Mouse (Mus musculus): ENCODE measurements around the gene Gpr107. TPM values are rescaled to one million over a fixed set of nuclear protein-coding genes. Genes with fewer than 3 reads are reported as not detected.
A peak's percentile ranks its signal among the peaks of the same experiment; 100 is the strongest.

The Gpr107 gene
- polyA plus RNA-seq, 2 experiments, result 25.1 to 34.5 TPM

DNA sequence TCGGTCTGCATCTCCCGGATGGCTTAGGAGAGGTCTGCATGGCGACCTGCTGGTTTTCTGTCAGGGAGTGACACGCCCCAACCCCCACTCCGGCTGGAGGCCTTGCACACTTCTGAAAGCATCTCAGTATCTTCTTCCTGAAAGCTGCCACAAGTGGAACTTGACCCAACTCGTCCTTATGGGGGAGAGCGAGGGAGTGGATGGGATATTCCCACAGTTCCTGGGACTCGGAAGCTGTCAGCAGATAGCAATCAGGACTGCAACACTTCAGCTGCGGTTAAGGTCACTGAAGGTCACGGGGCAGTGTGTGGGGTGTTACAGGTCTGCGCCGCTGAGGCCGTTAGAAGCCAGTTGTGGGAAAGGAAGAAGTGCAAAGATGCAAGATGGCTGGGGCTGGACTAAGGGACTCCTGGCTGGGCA, 16.6 kb upstream of the Gpr107 start:
- ATAC-seq (ENCODE audit: low FRiP score, low read depth) (no peak), DNase-seq (ENCODE audit: low spot score) (no peak)

DNA sequence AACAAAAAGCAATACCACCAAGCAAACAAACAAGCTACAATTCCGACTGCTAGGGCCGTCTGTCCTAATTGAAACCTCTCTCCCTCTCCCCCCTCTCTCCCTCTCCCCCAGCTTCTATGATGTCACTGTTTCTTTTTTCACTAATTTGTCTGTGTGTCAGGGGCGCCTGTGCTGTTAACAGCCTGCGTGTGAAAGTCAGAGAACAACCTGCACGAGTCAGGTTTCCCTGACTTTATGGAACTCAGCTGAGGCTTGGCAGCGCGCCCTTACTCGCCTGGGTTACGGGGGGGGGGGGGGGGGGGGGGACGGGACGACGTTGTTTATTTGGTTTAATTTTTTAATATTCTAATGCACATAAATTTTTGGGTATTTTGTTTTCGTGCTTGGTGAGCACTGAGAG, 15.8 kb upstream of the Gpr107 start:
- no peak for TF ChIP-seq POLR2A (IDR thresholded peaks at IDR 0.05; ENCODE audit: borderline replicate concordance, extremely low read depth, insufficient read depth, insufficient read length)
- Histone ChIP-seq H3K4me1 (ENCODE audit: control insufficient read depth, insufficient read depth, low read length) (peaks cover 23% of the 10 kb centered on the region), H3K27me3 (ENCODE audit: control insufficient read depth, insufficient read depth, low read length) (no peaks in the 10 kb centered on the region), H3K4me3 (replicated peaks; ENCODE audit: low read length) (no peak overlapping the region), H3K4me2 (replicated peaks; ENCODE audit: low read depth, low read length, severe bottlenecking) (no peak overlapping the region), H3K9me3 (ENCODE audit: control insufficient read depth, low read length) (no peaks in the 10 kb centered on the region), H3K36me3 (ENCODE audit: control insufficient read depth, insufficient read depth, low read length) (no peaks in the 10 kb centered on the region), H3K9ac (ENCODE audit: low read depth, low read length, severe bottlenecking) (no peak overlapping the region), H3K27ac (replicated peaks; ENCODE audit: low read depth, low read length) (no peak overlapping the region)
- WGBS, result 22% methylated on average over 12 of the region's 13 CpGs
- ATAC-seq (ENCODE audit: low FRiP score, low read depth) (peak; percentile 38; the same call in 1 of the 2 replicates), DNase-seq (ENCODE audit: low spot score) (no peak)

More for the DNA sequence above, 16.6 kb upstream of the Gpr107 start:
- H3K4me3 ChIP-seq (replicated peaks; ENCODE audit: low read length), result no peak overlapping the region
- H3K9ac ChIP-seq (ENCODE audit: low read depth, low read length, severe bottlenecking), result no peak overlapping the region
- no peaks in the 10 kb centered on the region for H3K27me3 ChIP-seq (ENCODE audit: control insufficient read depth, insufficient read depth, low read length)
- H3K4me1 ChIP-seq (ENCODE audit: control insufficient read depth, insufficient read depth, low read length), result peaks cover 21% of the 10 kb centered on the region
- no peaks in the 10 kb centered on the region for H3K9me3 ChIP-seq (ENCODE audit: control insufficient read depth, low read length)
- H3K36me3 ChIP-seq (ENCODE audit: control insufficient read depth, insufficient read depth, low read length), result no peaks in the 10 kb centered on the region
- TF ChIP-seq POLR2A (IDR thresholded peaks at IDR 0.05; ENCODE audit: borderline replicate concordance, extremely low read depth, insufficient read depth, insufficient read length), result no peak
- no peak overlapping the region for H3K4me2 ChIP-seq (replicated peaks; ENCODE audit: low read depth, low read length, severe bottlenecking)
- H3K27ac ChIP-seq (replicated peaks; ENCODE audit: low read depth, low read length), result no peak overlapping the region
- WGBS, result 48% methylated on average over 13 of the region's 13 CpGs

DNA sequence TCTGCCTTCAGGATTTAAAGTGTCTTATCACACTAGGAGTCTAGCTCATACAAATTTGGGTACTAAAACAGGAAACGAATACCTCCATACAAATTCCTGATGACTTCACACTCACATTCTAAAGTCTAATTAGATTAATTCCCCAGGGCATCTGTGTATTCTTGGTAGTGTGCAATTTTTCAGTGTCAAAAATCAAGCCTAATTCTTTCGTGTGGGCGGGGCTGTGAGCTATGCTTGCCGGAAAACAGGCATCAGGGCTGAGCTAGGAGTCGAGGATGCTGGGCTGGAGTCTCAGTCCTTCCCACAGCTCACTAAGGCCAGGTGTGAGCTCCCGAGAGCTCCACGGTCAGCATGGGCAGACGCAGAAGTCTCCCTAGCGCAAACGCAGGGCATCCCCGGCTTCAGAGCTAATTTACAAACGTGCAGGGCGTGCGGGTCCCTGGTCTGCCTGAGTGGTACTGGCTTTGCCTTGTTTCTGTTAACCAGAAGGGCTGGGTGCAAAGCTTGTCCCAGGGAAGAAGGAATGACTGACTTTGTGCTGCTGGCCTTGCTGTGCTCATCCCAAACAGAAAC, 15.0 kb upstream of the Gpr107 start:
- no peak overlapping the region for H3K27ac ChIP-seq (replicated peaks; ENCODE audit: low read depth, low read length)
- no peak overlapping the region for H3K9ac ChIP-seq (ENCODE audit: low read depth, low read length, severe bottlenecking)
- H3K4me2 ChIP-seq (replicated peaks; ENCODE audit: low read depth, low read length, severe bottlenecking), result no peak overlapping the region
- no peak overlapping the region for H3K4me3 ChIP-seq (replicated peaks; ENCODE audit: low read length)
- H3K36me3 ChIP-seq (ENCODE audit: control insufficient read depth, insufficient read depth, low read length), result no peaks in the 10 kb centered on the region
- no peaks in the 10 kb centered on the region for H3K9me3 ChIP-seq (ENCODE audit: control insufficient read depth, low read length)
- ATAC-seq (ENCODE audit: low FRiP score, low read depth) (no peak), DNase-seq (ENCODE audit: low spot score) (no peak)
- H3K27me3 ChIP-seq (ENCODE audit: control insufficient read depth, insufficient read depth, low read length), result no peaks in the 10 kb centered on the region
- TF ChIP-seq POLR2A (IDR thresholded peaks at IDR 0.05; ENCODE audit: borderline replicate concordance, extremely low read depth, insufficient read depth, insufficient read length), result no peak
- peaks cover 23% of the 10 kb centered on the region for H3K4me1 ChIP-seq (ENCODE audit: control insufficient read depth, insufficient read depth, low read length)
- WGBS, result 51% methylated on average over 14 of the region's 14 CpGs

DNA sequence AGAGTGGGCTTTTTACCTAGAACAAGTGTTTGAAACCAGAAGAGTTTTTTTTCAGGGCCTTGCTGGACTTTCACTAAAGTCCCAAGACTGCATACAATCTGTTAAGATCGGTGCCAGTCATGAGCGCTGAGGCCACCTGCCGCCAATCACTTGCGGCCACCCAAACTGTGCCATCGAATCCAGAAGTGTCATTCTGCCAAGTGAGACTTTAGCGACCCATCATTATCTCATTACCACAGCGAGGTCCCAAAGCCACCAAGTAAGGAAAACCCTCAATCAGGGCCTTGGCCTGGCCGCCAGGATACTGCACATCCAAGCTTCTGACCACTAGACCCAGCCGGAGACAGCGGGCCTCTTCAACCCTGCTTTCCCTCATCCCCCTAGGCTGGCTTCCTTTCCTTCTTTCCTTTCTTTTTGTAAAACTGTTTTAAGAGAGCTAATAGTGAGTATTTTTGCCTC, 12.9 kb upstream of the Gpr107 start:
- Histone ChIP-seq H3K27me3 (ENCODE audit: control insufficient read depth, insufficient read depth, low read length) (no peaks in the 10 kb centered on the region), H3K4me1 (ENCODE audit: control insufficient read depth, insufficient read depth, low read length) (peaks cover 15% of the 10 kb centered on the region; the same call in 1 of the 2 replicates), H3K4me2 (replicated peaks; ENCODE audit: low read depth, low read length, severe bottlenecking) (no peak overlapping the region), H3K27ac (replicated peaks; ENCODE audit: low read depth, low read length) (no peak overlapping the region), H3K9me3 (ENCODE audit: control insufficient read depth, low read length) (no peaks in the 10 kb centered on the region), H3K36me3 (ENCODE audit: control insufficient read depth, insufficient read depth, low read length) (no peaks in the 10 kb centered on the region), H3K9ac (ENCODE audit: low read depth, low read length, severe bottlenecking) (no peak overlapping the region), H3K4me3 (replicated peaks; ENCODE audit: low read length) (no peak overlapping the region)
- DNase-seq (ENCODE audit: low spot score) (no peak), ATAC-seq (ENCODE audit: low FRiP score, low read depth) (no peak)
- no peak for TF ChIP-seq POLR2A (IDR thresholded peaks at IDR 0.05; ENCODE audit: borderline replicate concordance, extremely low read depth, insufficient read depth, insufficient read length)
- WGBS, result 88% methylated on average over 10 of the region's 10 CpGs

DNA sequence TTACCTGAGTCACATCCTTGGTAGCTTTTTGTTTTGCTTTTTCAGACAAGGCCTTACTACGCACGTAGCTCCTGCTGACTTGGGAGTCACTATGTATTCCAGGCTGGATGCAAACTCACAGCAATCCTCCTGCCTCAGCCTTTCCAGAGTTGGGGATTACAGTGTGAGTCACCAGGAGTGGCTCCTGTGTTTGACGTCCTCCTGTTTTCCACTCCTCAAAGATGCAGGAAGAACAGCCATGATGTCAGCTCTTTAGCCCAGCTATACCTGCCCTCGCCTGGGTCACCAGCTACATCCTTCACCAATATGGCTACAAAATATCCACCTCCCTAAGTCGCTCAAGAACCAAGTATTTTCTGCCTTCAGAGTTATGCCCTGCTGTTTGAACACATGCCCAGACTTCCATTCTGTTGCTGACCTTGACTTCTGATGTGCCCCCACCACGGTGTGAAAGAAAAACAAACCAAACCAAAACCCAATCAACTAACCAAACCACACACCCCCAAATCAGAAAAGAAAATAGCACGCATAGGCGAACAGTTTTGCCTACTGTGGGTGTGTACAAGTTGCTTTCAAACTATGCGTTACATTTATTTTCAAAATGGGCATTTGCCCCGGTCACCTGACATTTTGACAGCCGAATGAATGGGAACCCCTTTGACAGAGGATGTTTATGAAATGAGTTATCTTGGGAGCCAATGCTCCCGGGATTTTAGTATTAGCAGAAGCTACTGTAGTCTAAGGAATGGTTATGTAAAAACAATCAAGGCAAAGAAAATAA, 11.9 kb upstream of the Gpr107 start:
- Histone ChIP-seq H3K9ac (ENCODE audit: low read depth, low read length, severe bottlenecking) (no peak overlapping the region), H3K9me3 (ENCODE audit: control insufficient read depth, low read length) (no peaks in the 10 kb centered on the region), H3K4me3 (replicated peaks; ENCODE audit: low read length) (peak overlapping the region; percentile 90), H3K4me1 (ENCODE audit: control insufficient read depth, insufficient read depth, low read length) (peaks cover 15% of the 10 kb centered on the region; the same call in 1 of the 2 replicates), H3K36me3 (ENCODE audit: control insufficient read depth, insufficient read depth, low read length) (no peaks in the 10 kb centered on the region), H3K27me3 (ENCODE audit: control insufficient read depth, insufficient read depth, low read length) (no peaks in the 10 kb centered on the region), H3K27ac (replicated peaks; ENCODE audit: low read depth, low read length) (no peak overlapping the region), H3K4me2 (replicated peaks; ENCODE audit: low read depth, low read length, severe bottlenecking) (peak overlapping the region; percentile 92)
- ATAC-seq (ENCODE audit: low FRiP score, low read depth) (no peak), DNase-seq (ENCODE audit: low spot score) (no peak)
- no peak for TF ChIP-seq POLR2A (IDR thresholded peaks at IDR 0.05; ENCODE audit: borderline replicate concordance, extremely low read depth, insufficient read depth, insufficient read length)
- WGBS, result 82% methylated on average over 12 of the region's 12 CpGs

Data from limb, embryonic 14.5 days (tissue).